Mouse (Mus musculus) kidney, embryonic 16.5 days (tissue): Measurements from ENCODE around the gene Snca. TPM values are rescaled to one million over a fixed set of nuclear protein-coding genes. Genes with fewer than 3 reads are reported as not detected.
"Not testable (repeated sequence)": the region's sequence is repeated elsewhere in the genome, so short reads cannot be mapped to it uniquely, and the experiment has no call there.

ENCODE experiments used
- ATAC-seq: fragments of 200-750 bp; cut with Nextera tagmentation; 2 replicates; pipeline ENCODE4 v1.8.0; 2017; ENCODE audit warnings: moderate TSS enrichment; ENCODE audit not compliant: low FRiP score, low TSS enrichment
- H3K27ac ChIP-seq: fragments of 300-500 bp; sonication (generic); 2 replicates; pipeline ENCODE4 v1.5.1; 2014; ENCODE audit warnings: low read length
- H3K27me3 ChIP-seq: fragments of 300-500 bp; sonication (generic); 2 replicates; pipeline ENCODE4 v1.6.1; 2014; ENCODE audit warnings: low read length, control low read depth, mixed read lengths; ENCODE audit not compliant: insufficient read depth
- H3K36me3 ChIP-seq: fragments of 300-500 bp; sonication (generic); 2 replicates; pipeline ENCODE4 v1.6.1; 2014; ENCODE audit warnings: low read length, control low read depth, mixed read lengths; ENCODE audit not compliant: insufficient read depth
- H3K4me1 ChIP-seq: fragments of 300-500 bp; sonication (generic); 2 replicates; pipeline ENCODE4 v1.6.1; 2014; ENCODE audit warnings: low read length, control low read depth, mixed read lengths; ENCODE audit not compliant: insufficient read depth
- H3K4me2 ChIP-seq: fragments of 300-500 bp; sonication (generic); replicated peaks from 2 replicates; pipeline ENCODE4 v1.6.1; 2014; ENCODE audit warnings: low read depth, low read length
- H3K4me3 ChIP-seq: fragments of 300-500 bp; sonication (generic); 2 replicates; pipeline ENCODE4 v1.5.1; 2014; ENCODE audit warnings: mild to moderate bottlenecking, low read length
- H3K9ac ChIP-seq: fragments of 300-500 bp; sonication (generic); replicated peaks from 2 replicates; pipeline ENCODE4 v1.6.1; 2014; ENCODE audit warnings: low read length
- H3K9me3 ChIP-seq: fragments of 300-500 bp; sonication (generic); 2 replicates; pipeline ENCODE4 v1.6.1; 2016; ENCODE audit warnings: low read length, control low read depth
- WGBS: fragments of 180-500 bp; shearing (Covaris S2); extraction: QIAGEN DNeasy Blood & Tissue Kit; methylation state at CpG from one replicate; pipeline ENCODE4 v1.1.7; 2014; 5-methylcytosine and 5-hydroxymethylcytosine counted together
- polyA plus RNA-seq: library from polyadenylated mRNA; unstranded; fragments of >200 nt; fragmentation: Nextera tagmentation; extraction: Ambion mirVana; gene quantifications from 2 replicates; pipeline ENCODE4 v1.2.1, GENCODE M21; 2015

Snca gene
- polyA plus RNA-seq, 1 experiment from 2014 or later = 27.0 TPM

DNA sequence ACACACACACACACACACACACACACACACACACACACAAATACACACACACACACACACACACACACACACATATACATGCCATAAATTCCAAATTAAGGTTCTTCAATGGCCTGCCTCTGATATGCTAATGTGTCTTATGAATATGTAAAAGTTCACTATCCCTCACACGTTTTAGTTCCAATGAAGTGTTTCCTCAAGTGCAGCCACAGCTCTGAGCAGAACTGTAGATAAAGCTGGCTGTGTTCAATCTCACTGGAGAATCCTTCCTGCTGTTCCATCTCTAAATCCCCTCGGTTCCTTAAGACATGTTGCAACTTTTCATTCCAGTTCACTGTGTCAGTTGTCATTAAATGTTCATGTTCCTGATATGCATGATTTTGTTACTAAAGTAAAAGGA, 98.5 kb downstream of the Snca start:
- H3K27me3 ChIP-seq = no peaks in the 10 kb centered on the region
- H3K9ac ChIP-seq = no peak overlapping the region
- H3K36me3 ChIP-seq = no peaks in the 10 kb centered on the region
- H3K4me3 ChIP-seq = no peak overlapping the region
- H3K9me3 ChIP-seq = no peaks in the 10 kb centered on the region
- no peaks in the 10 kb centered on the region for H3K4me1 ChIP-seq
- no peak overlapping the region for H3K27ac ChIP-seq
- no peak for ATAC-seq
- WGBS = 56% methylated on average over 2 of the region's 2 CpGs
- H3K4me2 ChIP-seq = no peak overlapping the region

DNA sequence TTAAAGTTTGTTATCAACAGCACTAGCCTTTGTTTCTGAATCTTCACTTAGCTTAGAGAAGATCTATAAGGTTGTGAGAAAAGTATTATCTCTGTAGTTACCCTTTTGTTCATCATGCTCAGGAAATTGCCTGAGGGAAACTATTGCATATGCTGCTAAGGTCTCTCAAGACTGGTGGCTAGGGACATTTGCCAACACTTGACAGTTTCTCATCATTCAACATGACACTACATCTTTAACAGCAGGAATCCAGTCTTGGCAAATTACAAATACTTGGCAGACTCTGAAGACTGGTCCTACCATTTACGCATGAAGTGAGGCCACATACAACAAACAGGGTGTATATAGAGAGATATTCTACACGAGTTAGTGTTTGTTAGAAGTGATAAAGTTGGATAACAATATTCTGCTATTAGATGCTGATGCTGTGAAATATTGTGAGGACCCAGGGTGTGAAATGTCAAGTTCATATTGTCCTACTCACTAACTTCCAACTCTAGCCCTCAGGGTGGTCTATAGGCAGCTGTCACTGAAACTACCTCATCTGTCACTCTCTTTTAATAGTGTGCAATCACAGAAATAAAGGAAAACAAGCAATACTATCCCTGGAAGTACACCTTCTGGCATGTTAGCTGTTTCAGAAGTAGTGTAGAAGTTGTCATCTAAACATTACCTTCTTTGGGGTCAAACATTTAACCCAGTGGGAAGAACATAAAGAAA, 105.4 kb downstream of the Snca start:
- H3K4me2 ChIP-seq = no peak overlapping the region
- no peak overlapping the region for H3K4me3 ChIP-seq
- no peaks in the 10 kb centered on the region for H3K36me3 ChIP-seq
- no peak overlapping the region for H3K27ac ChIP-seq
- no peaks in the 10 kb centered on the region for H3K27me3 ChIP-seq
- no peak for ATAC-seq
- no peaks in the 10 kb centered on the region for H3K4me1 ChIP-seq
- no peak overlapping the region for H3K9ac ChIP-seq
- 83% methylated on average over 2 of the region's 2 CpGs for WGBS
- no peaks in the 10 kb centered on the region for H3K9me3 ChIP-seq

DNA sequence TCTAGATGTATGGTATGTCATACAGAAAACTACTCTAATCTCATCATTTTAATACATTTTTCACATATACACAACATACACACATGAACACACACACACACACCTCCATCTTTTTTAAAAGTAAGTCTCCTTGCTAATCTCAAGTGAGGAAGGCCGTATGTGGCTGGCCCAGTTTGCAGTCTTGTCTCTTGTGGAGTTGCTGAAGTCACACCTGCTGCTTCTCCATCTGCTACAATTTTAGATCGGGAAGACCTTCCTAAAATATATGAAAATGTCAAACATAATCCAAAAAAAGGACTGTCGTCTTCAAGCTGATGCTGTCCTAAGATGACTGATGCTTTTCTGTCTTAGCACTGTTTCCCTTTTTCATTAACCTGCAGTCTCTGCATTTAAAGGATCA, 112.1 kb downstream of the Snca start:
- no peaks in the 10 kb centered on the region for H3K9me3 ChIP-seq
- no peak for ATAC-seq
- 84% methylated on average over 3 of the region's 3 CpGs for WGBS
- no peak overlapping the region for H3K4me3 ChIP-seq
- H3K4me1 ChIP-seq = no peaks in the 10 kb centered on the region
- no peak overlapping the region for H3K9ac ChIP-seq
- no peaks in the 10 kb centered on the region for H3K36me3 ChIP-seq
- H3K27ac ChIP-seq = no peak overlapping the region
- no peak overlapping the region for H3K4me2 ChIP-seq
- no peaks in the 10 kb centered on the region for H3K27me3 ChIP-seq

DNA sequence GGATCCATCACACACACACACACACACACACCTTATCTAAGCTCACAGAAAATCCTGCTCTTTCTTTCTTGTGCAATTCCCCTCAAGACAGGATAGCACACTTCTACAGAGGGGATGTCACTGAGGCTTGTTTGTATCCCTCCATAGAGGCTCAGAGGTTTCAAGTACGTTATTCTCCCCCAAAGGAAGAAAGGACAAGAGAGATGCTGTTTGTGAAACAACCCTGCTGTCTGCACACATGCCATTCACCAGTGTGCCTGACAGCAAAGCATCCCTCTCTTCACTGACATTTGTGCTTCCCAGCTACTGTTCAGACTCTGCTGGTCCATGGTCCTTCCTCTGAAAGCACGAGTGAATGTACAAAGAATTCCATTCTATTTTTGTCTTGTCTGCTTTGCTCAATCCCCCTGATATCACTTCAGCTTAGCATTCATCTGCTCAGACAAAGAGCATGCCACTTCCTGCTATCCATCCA, 119.6 kb downstream of the Snca start:
- Histone ChIP-seq H3K4me3 (no peak overlapping the region), H3K4me1 (no peaks in the 10 kb centered on the region), H3K9me3 (no peaks in the 10 kb centered on the region), H3K36me3 (no peaks in the 10 kb centered on the region), H3K9ac (no peak overlapping the region), H3K4me2 (no peak overlapping the region), H3K27me3 (no peaks in the 10 kb centered on the region), H3K27ac (no peak overlapping the region)
- WGBS = 59% methylated on average over 2 of the region's 2 CpGs
- no peak for ATAC-seq

DNA sequence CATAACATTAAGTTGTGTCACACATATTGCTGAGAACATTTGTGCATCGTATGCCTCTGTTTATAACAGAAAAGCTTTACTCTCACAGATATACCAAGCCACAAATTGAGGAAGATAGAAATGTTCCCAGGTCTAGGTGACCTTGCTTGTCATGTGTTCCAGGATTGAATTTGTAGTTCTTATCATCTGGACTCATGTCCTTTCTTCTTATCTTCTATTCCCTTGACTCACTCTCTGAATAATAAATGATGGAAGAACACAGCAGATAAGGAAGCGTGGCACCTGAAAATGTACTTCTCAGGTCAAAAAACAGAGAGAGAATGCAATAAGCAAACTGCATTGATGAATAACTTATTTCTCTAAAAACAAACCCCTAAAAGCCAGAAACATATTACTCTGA, 131.6 kb downstream of the Snca start:
- no peaks in the 10 kb centered on the region for H3K36me3 ChIP-seq
- H3K27ac ChIP-seq = no peak overlapping the region
- ATAC-seq = no peak
- H3K4me1 ChIP-seq = no peaks in the 10 kb centered on the region
- H3K27me3 ChIP-seq = no peaks in the 10 kb centered on the region
- H3K9ac ChIP-seq = no peak overlapping the region
- H3K4me2 ChIP-seq = no peak overlapping the region
- no peaks in the 10 kb centered on the region for H3K9me3 ChIP-seq
- no peak overlapping the region for H3K4me3 ChIP-seq
- WGBS = 83% methylated on average over 2 of the region's 2 CpGs

DNA sequence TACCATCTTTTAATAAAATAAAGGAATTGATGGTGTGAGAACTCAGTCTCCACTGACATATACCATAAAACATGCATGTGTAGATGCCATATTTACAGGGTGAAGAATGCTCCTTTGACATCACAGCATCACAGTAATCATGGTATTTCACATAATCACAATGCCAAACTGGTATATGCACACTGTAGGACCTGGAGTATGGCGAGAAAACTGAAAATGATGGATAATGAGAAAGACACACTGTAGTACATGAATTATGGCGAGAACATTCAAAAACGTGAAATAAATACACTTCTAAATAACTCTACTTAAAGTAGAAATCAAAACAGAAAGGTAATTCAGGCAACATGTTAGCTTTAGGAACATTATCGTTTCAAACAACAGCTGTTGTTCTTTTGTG, 142.6 kb downstream of the Snca start:
- 82% methylated on average over 4 of the region's 4 CpGs for WGBS
- not testable (repeated sequence) for ATAC-seq, H3K36me3 ChIP-seq, H3K9me3 ChIP-seq, H3K4me3 ChIP-seq, H3K4me2 ChIP-seq, H3K4me1 ChIP-seq, H3K27ac ChIP-seq, H3K9ac ChIP-seq, H3K27me3 ChIP-seq

DNA sequence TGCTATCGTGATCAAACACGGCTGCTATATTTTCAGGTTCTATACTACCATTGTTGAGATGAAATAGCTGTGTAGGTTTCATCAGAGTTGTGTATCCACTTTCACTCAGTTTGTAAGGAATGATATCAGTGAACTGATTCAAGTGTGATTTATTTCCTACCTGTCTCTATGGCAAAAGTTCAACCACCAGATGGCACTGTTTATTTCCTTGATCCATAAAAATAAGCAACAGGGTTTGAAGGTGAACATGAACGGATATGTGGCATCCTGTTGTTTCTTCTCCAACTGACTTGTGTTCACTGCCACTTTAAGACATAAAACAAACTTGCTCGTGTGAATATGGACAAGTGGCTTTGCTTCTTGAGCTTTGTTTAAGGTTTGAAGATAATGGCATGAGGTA, 147.4 kb downstream of the Snca start:
- Histone ChIP-seq H3K27ac (no peak overlapping the region), H3K4me2 (no peak overlapping the region), H3K9ac (no peak overlapping the region), H3K27me3 (no peaks in the 10 kb centered on the region), H3K4me3 (no peak overlapping the region), H3K9me3 (no peaks in the 10 kb centered on the region), H3K36me3 (no peaks in the 10 kb centered on the region), H3K4me1 (no peaks in the 10 kb centered on the region)
- no peak for ATAC-seq
- 44% methylated on average over 4 of the region's 4 CpGs for WGBS

Other genes with a start within 250 kb of the Snca start
- gene Mmrn1, start 95.1 kb upstream of the Snca start, polyA plus RNA-seq = 6.1 and 6.2 TPM in 2 replicates